Mouse (Mus musculus) liver, embryonic 16.5 days (tissue): ENCODE measurements around the gene E2f1. TPM values are rescaled to one million over a fixed set of nuclear protein-coding genes. Genes with fewer than 3 reads are reported as not detected.

Source experiments
- ATAC-seq: fragments of 200-750 bp; cut with Nextera tagmentation; 2 replicates; pipeline ENCODE4 v1.8.0; 2017; ENCODE audit warnings: low read depth, mild to moderate bottlenecking, moderate number of reproducible peaks, moderate library complexity
- H3K27ac ChIP-seq: fragments of 300-500 bp; sonication (generic); 2 replicates; pipeline ENCODE4 v1.5.1; 2014; ENCODE audit warnings: mild to moderate bottlenecking, low read length
- H3K27me3 ChIP-seq: fragments of 300-500 bp; sonication (generic); 2 replicates; pipeline ENCODE4 v1.6.1; 2014; ENCODE audit warnings: low read depth, low read length, mixed read lengths; ENCODE audit not compliant: control insufficient read depth, insufficient read depth
- H3K36me3 ChIP-seq: fragments of 300-500 bp; sonication (generic); 2 replicates; pipeline ENCODE4 v1.6.1; 2014; ENCODE audit warnings: mild to moderate bottlenecking; ENCODE audit not compliant: control insufficient read depth, insufficient read depth
- H3K4me1 ChIP-seq: fragments of 300-500 bp; sonication (generic); 2 replicates; pipeline ENCODE4 v1.6.1; 2014; ENCODE audit warnings: low read depth, low read length, mixed read lengths; ENCODE audit not compliant: control insufficient read depth
- H3K4me2 ChIP-seq: fragments of 300-500 bp; sonication (generic); 2 replicates; pipeline ENCODE4 v1.6.1; 2014; ENCODE audit warnings: low read depth, low read length, mixed read lengths
- H3K4me3 ChIP-seq: fragments of 300-500 bp; sonication (generic); 2 replicates; pipeline ENCODE4 v1.5.1; 2014; ENCODE audit warnings: low read depth, mild to moderate bottlenecking, low read length
- H3K9ac ChIP-seq: fragments of 300-500 bp; sonication (generic); 2 replicates; pipeline ENCODE4 v1.6.1; 2014; ENCODE audit warnings: low read depth, low read length
- H3K9me3 ChIP-seq: fragments of 300-500 bp; sonication (generic); replicated peaks from 2 replicates; pipeline ENCODE4 v1.6.1; 2016; ENCODE audit warnings: low read length; ENCODE audit not compliant: control insufficient read depth
- WGBS: fragments of 180-500 bp; shearing (Covaris S2); extraction: QIAGEN DNeasy Blood & Tissue Kit; methylation state at CpG from one replicate; pipeline ENCODE4 v1.1.7; 2014; ENCODE audit not compliant: insufficient replicate concordance; 5-methylcytosine and 5-hydroxymethylcytosine counted together
- polyA plus RNA-seq: library from polyadenylated mRNA; unstranded; fragments of >200 nt; fragmentation: Nextera tagmentation; extraction: Ambion mirVana; gene quantifications from 2 replicates; pipeline ENCODE4 v1.2.1, GENCODE M21; 2015

Gene E2f1
- polyA plus RNA-seq, 1 experiment from 2014 or later, result 14.5 TPM

- ATAC-seq, result no peak
- H3K4me3 ChIP-seq, result no peak overlapping the region
- WGBS, result 91% methylated on average over 22 of the region's 22 CpGs
- H3K4me2 ChIP-seq, result no peak overlapping the region
- H3K4me1 ChIP-seq, result peaks cover 41% of the 10 kb centered on the region
- H3K27ac ChIP-seq, result no peak overlapping the region
- H3K9ac ChIP-seq, result no peak overlapping the region
- no peaks in the 10 kb centered on the region for H3K27me3 ChIP-seq
- no peaks in the 10 kb centered on the region for H3K9me3 ChIP-seq
- peaks cover 36% of the 10 kb centered on the region for H3K36me3 ChIP-seq
These were observed 6.0 kb downstream of the E2f1 start for GRCm38 (mm10) chr2:154563612-154564170.

- Histone ChIP-seq H3K4me3 (peak within 1 kb of the TSS; percentile 43), H3K36me3 (peaks cover 25% of the 10 kb centered on the region), H3K27me3 (no peaks in the 10 kb centered on the region), H3K4me2 (peak within 1 kb of the TSS; percentile 74), H3K9ac (peak within 1 kb of the TSS; percentile 47; the same call in 1 of the 2 replicates), H3K27ac (0 out of 2 replicates have a peak within 1 kb of the TSS, but pooled peaks have one; percentile 17), H3K9me3 (no peaks in the 10 kb centered on the region), H3K4me1 (peaks cover 12% of the 10 kb centered on the region)
- ATAC-seq, result peak; percentile 70
- 4% methylated on average over 34 of the region's 34 CpGs for WGBS
These were observed 11.2 kb downstream of the E2f1 start, which contains the start of gene Necab3 for GRCm38 (mm10) chr2:154558264-154559039. Necab3 (minus strand) TSS chr2:154558890.

- H3K9me3 ChIP-seq, result no peaks in the 10 kb centered on the region
- WGBS, result 48% methylated on average over 5 of the region's 5 CpGs
- ATAC-seq, result no peak
- no peak overlapping the region for H3K9ac ChIP-seq
- no peak overlapping the region for H3K4me3 ChIP-seq
- H3K4me1 ChIP-seq, result peaks cover 19% of the 10 kb centered on the region
- peaks cover 15% of the 10 kb centered on the region for H3K36me3 ChIP-seq
- H3K27ac ChIP-seq, result no peak overlapping the region
- no peaks in the 10 kb centered on the region for H3K27me3 ChIP-seq
- no peak overlapping the region for H3K4me2 ChIP-seq
These were observed 12.4 kb downstream of the E2f1 start for GRCm38 (mm10) chr2:154557184-154557832.

GRCm38 (mm10) chr2:154555235-154555634, 14.5 kb downstream of the E2f1 start:
- no peak for ATAC-seq
- peaks cover 25% of the 10 kb centered on the region for H3K4me1 ChIP-seq
- no peak overlapping the region for H3K4me2 ChIP-seq
- no peak overlapping the region for H3K4me3 ChIP-seq
- no peak overlapping the region for H3K9ac ChIP-seq
- H3K36me3 ChIP-seq, result no peaks in the 10 kb centered on the region
- no peaks in the 10 kb centered on the region for H3K9me3 ChIP-seq
- WGBS, result 87% methylated on average over 6 of the region's 6 CpGs
- H3K27me3 ChIP-seq, result peaks cover 16% of the 10 kb centered on the region
- no peak overlapping the region for H3K27ac ChIP-seq

GRCm38 (mm10) chr2:154552424-154552907, 17.2 kb downstream of the E2f1 start:
- H3K36me3 ChIP-seq, result no peaks in the 10 kb centered on the region
- ATAC-seq, result peak; percentile 38
- H3K4me1 ChIP-seq, result peaks cover 22% of the 10 kb centered on the region
- H3K4me2 ChIP-seq, result peak overlapping the region; percentile 43
- H3K4me3 ChIP-seq, result peak overlapping the region; percentile 9; the same call in 1 of the 2 replicates
- 0 out of 2 replicates have a peak, but pooled peaks cover 2% of the 10 kb centered on the region for H3K9me3 ChIP-seq
- no peak overlapping the region for H3K27ac ChIP-seq
- 19% methylated on average over 27 of the region's 27 CpGs for WGBS
- H3K9ac ChIP-seq, result no peak overlapping the region
- H3K27me3 ChIP-seq, result peaks cover 31% of the 10 kb centered on the region

GRCm38 (mm10) chr2:154551927-154552326, 17.8 kb downstream of the E2f1 start:
- Histone ChIP-seq H3K27me3 (peaks cover 31% of the 10 kb centered on the region), H3K9me3 (0 out of 2 replicates have a peak, but pooled peaks cover 2% of the 10 kb centered on the region), H3K27ac (no peak overlapping the region), H3K4me2 (peak overlapping the region; percentile 43), H3K4me3 (peak overlapping the region; percentile 9; the same call in 1 of the 2 replicates), H3K9ac (no peak overlapping the region), H3K4me1 (peaks cover 22% of the 10 kb centered on the region), H3K36me3 (no peaks in the 10 kb centered on the region)
- WGBS, result 35% methylated on average over 21 of the region's 21 CpGs
- ATAC-seq, result 0 out of 2 replicates have a peak, but pooled peaks have one; percentile 3

- H3K4me3 ChIP-seq, result peak within 1 kb of the TSS; percentile 9; the same call in 1 of the 2 replicates
- ATAC-seq, result no peak
- H3K36me3 ChIP-seq, result no peaks in the 10 kb centered on the region
- 0 out of 2 replicates have a peak, but pooled peaks cover 2% of the 10 kb centered on the region for H3K9me3 ChIP-seq
- peaks cover 22% of the 10 kb centered on the region for H3K4me1 ChIP-seq
- H3K27ac ChIP-seq, result no peak within 1 kb of the TSS
- H3K9ac ChIP-seq, result no peak within 1 kb of the TSS
- H3K4me2 ChIP-seq, result peak within 1 kb of the TSS; percentile 43
- H3K27me3 ChIP-seq, result peaks cover 31% of the 10 kb centered on the region
- 62% methylated on average over 4 of the region's 4 CpGs for WGBS
These were observed 18.2 kb downstream of the E2f1 start, which contains the start of gene Actl10 for GRCm38 (mm10) chr2:154551476-154551875. Actl10 (plus strand) TSS chr2:154551776.

GRCm38 (mm10) chr2:154550937-154551336, 18.8 kb downstream of the E2f1 start:
- 51% methylated on average over 2 of the region's 2 CpGs for WGBS
- 0 out of 2 replicates have a peak, but pooled peaks cover 2% of the 10 kb centered on the region for H3K9me3 ChIP-seq
- H3K4me3 ChIP-seq, result no peak overlapping the region
- no peak overlapping the region for H3K4me2 ChIP-seq
- H3K27ac ChIP-seq, result no peak overlapping the region
- H3K36me3 ChIP-seq, result no peaks in the 10 kb centered on the region
- peaks cover 31% of the 10 kb centered on the region for H3K27me3 ChIP-seq
- no peak overlapping the region for H3K9ac ChIP-seq
- H3K4me1 ChIP-seq, result peaks cover 22% of the 10 kb centered on the region
- no peak for ATAC-seq
